Mouse (Mus musculus) E14TG2a.4 (cell line): ENCODE results near the gene Dcxr.
A peak's percentile ranks its signal among the peaks of the same experiment; 100 is the strongest.
"Not testable (repeated sequence)": the region's sequence is repeated elsewhere in the genome, so short reads cannot be mapped to it uniquely, and the experiment has no call there.

Experiments
- H3K27me3 ChIP-seq: 2 replicates; pipeline ENCODE4 v1.6.1; 2014; ENCODE audit warnings: low read length, control low read depth; ENCODE audit not compliant: insufficient read depth
- H3K36me3 ChIP-seq: 2 replicates; pipeline ENCODE4 v1.6.1; 2014; ENCODE audit warnings: low read length, control low read depth; ENCODE audit not compliant: insufficient read depth
- H3K4me1 ChIP-seq: replicated peaks from 2 replicates; pipeline ENCODE4 v1.6.1; 2014; ENCODE audit warnings: low read depth, low read length, control low read depth
- H3K4me3 ChIP-seq: replicated peaks from 2 replicates; pipeline ENCODE4 v1.5.1; 2014; ENCODE audit warnings: mild to moderate bottlenecking, low read length
- H3K9me3 ChIP-seq: 2 replicates; pipeline ENCODE4 v1.6.1; 2014; ENCODE audit warnings: low read length, control low read depth
- CTCF ChIP-seq: conservative IDR thresholded peaks from 2 replicates; pipeline ENCODE4 v1.5.1; 2014; ENCODE audit warnings: low read length
- NANOG ChIP-seq: IDR thresholded peaks from 2 replicates; pipeline ENCODE4 v1.6.1; 2014; ENCODE audit warnings: borderline replicate concordance, low read length, mixed read lengths
- POU5F1 ChIP-seq: IDR thresholded peaks from 2 replicates; pipeline ENCODE4 v1.6.1; 2014; ENCODE audit warnings: low read length, borderline replicate concordance

Gene Dcxr

DNA sequence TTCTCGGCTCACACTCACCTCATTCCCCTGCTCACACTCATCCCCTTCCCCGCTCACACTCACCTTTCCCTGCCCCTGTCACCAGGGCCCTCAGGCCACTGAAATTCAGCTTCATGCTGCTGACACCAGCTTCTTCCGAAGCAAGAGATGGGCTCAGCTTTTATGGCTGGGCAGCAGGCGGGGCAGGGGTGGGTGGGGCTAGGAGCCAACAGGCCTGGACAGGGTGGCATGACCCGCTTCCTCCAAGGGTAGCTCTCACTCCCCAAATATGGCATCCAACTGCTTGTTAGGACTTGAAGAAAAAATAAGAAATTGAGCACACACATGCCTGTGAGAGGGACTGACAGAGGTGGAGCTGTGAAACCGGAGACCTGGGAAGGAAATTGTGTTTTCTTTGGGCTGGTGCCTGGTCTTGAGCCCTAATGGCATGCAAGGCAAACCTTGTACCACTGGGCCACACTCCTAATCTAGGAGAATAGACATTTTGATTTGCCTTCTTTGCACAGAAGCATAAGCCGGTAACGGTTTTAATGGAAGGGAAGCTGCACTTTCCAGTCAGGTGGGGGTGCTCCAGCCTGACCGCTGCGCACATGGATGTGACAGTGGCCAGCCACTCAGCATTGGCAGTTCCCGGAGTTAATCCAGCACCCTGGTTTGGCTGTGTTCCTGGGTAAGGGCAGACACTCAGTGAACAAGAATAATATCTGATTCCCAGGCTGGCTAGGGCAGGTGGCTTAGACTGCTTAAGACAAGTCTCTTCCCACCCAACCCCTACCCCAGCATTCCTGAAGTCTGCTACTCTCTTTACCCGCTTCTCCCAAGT, 5.0 kb upstream of the Dcxr start, which contains the start of gene Cbr2:
Cbr2 (minus strand) TSS at position 257 of the 823 bp plus-strand sequence.
- H3K4me3 ChIP-seq, result no peak within 1 kb of the TSS
- H3K27me3 ChIP-seq, result peaks cover 32% of the 10 kb centered on the region
- peaks cover 58% of the 10 kb centered on the region for H3K4me1 ChIP-seq
- no peaks in the 10 kb centered on the region for H3K36me3 ChIP-seq
- no peak for TF ChIP-seq POU5F1
- TF ChIP-seq NANOG, result no peak
- TF ChIP-seq CTCF, result no peak
- no peaks in the 10 kb centered on the region for H3K9me3 ChIP-seq

DNA sequence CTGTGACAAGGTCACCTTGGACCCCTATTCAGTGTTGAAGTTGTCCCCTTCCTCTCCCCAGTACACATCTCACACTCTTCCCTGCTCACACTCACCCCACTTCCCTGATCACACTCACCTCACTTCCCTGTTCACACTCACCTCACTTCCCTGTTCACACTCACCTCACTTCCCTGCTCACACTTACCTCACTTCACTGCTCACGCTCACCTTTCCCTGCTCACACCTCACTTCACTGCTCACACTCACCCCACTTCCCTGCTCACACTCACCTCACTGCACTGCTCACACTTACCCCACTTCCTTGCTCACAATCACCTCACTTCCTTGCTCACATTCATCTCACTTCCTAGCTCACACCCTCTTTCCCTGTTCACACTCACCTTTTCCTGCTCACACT, 4.3 kb upstream of the Dcxr start:
- 0 out of 2 replicates have a peak, but pooled peaks cover under 1% of the 10 kb centered on the region for H3K36me3 ChIP-seq
- no peak overlapping the region for H3K4me3 ChIP-seq
- peaks cover 33% of the 10 kb centered on the region for H3K27me3 ChIP-seq
- no peak for TF ChIP-seq POU5F1
- TF ChIP-seq CTCF, result no peak
- TF ChIP-seq NANOG, result no peak
- H3K9me3 ChIP-seq, result no peaks in the 10 kb centered on the region
- H3K4me1 ChIP-seq, result peaks cover 52% of the 10 kb centered on the region

DNA sequence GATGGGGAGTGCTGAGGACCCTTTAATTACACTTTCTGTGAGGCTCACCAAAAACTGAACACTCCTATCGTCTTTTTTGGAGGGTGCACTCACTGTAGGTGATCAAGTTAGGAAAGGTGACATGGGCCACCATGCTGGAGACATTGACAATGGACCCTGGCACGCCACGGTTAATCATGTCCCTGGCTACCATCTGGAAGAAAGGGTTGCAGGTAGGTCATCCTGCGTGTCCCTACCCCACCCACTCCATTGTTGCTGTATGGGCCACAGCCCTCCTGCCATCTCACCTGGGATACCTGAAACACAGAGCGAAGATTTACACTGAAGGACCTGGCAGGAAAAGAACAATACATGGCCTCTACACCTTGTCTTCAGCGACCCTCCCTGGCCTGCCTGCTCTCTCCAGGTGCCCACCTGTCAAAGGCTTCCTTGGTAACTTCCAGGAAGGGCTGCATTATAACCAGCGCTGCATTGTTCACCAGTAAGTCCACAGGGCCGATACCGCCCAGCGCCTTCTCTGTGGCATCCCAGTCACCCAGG, 3.3 kb upstream of the Dcxr start:
- no peak for TF ChIP-seq CTCF
- TF ChIP-seq NANOG, result no peak
- TF ChIP-seq POU5F1, result no peak
- H3K27me3 ChIP-seq, result peaks cover 43% of the 10 kb centered on the region
- H3K4me1 ChIP-seq, result peaks cover 60% of the 10 kb centered on the region
- peaks cover 10% of the 10 kb centered on the region for H3K36me3 ChIP-seq
- H3K9me3 ChIP-seq, result no peaks in the 10 kb centered on the region
- H3K4me3 ChIP-seq, result no peak overlapping the region

DNA sequence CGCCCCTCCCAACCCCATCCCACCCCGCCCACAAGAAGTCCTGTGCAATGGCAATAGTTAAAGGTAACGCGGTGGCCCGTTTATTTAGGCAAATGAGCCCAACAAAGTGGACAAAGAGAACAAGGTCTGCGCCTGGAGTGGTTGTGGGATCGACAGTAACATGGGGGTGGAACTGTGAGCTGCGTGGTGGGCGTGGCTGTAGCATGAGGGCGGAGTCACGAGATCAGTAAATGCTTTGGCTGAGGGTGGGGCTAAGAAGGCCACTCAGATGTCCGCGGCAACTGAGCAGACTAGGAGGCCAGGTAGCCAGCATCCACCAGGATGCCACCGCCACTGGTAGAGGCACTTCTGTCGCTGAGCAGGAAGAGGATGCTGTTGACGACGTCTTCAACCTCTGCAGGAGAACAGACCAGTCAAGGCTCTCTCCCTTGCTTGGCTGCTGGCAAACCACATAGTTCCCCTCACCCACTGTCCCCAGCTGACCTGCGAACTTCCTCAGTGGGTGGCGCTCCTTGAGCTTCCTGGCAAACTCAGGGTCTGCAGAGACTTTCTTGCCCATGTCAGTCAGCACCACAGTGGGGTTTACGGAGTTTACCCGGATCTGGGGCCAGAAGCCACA, 2.5 kb upstream of the Dcxr start:
- Histone ChIP-seq H3K36me3 (peaks cover 19% of the 10 kb centered on the region), H3K27me3 (peaks cover 45% of the 10 kb centered on the region), H3K4me1 (peaks cover 60% of the 10 kb centered on the region), H3K4me3 (peak overlapping the region; percentile 64)
- not testable (repeated sequence) for H3K9me3 ChIP-seq

DNA sequence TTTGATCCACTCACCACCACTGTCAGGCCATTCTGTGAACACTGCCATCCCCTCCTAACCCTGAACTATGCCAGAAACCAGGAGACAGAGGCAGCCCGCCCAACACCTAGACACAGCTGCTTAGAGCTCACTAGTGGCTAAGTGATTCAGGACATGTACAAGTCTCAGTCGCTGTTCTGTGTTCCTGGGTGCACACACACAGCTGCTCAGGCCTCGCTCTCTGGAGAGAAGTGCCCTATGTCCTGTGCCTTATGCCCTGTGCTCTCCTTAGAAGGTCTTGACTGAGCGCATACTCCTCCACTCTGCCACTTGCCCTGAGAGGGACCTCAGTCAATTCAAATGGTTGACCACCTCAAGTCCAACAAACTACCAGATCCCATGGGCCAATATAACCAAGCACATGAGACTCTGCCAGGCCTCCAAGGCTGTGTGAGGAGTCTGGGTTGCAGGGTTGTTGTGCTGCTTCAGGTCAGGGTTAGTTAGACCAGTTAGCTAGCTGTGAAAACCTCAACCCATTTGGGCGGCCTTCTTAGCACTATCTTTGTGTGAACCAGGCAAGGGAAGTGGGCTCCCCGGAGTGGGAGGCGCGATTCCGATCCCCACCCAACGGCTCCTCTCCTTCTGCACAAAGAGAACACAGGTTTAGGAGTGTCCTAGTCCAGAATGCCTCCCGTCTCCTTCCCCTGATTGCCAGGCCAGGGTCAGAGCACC, 1.6 kb upstream of the Dcxr start:
- peak overlapping the region; percentile 64 for H3K4me3 ChIP-seq
- H3K9me3 ChIP-seq, result no peaks in the 10 kb centered on the region
- peaks cover 20% of the 10 kb centered on the region for H3K36me3 ChIP-seq
- H3K4me1 ChIP-seq, result peaks cover 62% of the 10 kb centered on the region
- peaks cover 49% of the 10 kb centered on the region for H3K27me3 ChIP-seq
- no peak for TF ChIP-seq CTCF
- TF ChIP-seq POU5F1, result no peak
- no peak for TF ChIP-seq NANOG

DNA sequence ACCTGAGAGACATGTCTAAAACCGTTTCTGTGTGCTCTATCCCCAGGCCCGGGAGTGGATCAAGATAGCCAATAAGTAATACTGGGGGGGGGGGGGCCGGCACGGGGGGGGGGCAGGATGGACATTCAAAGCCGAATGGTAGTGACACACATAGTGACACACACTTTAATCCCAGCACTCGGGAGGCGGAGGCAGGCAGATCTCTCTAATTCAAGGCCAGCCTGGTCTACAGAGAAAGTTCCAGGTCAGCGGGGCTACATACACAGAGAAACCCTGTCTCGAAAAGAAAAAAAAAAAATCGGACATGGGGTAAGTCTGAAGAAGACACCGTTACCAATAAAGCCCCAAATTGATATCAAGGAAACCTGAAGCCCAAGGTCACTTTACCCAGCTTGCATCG, 483 bp upstream of the Dcxr start:
- TF ChIP-seq NANOG (no peak), CTCF (no peak), POU5F1 (no peak)
- H3K9me3 ChIP-seq, result no peaks in the 10 kb centered on the region
- peaks cover 20% of the 10 kb centered on the region for H3K36me3 ChIP-seq
- H3K4me1 ChIP-seq, result peaks cover 57% of the 10 kb centered on the region
- peaks cover 57% of the 10 kb centered on the region for H3K27me3 ChIP-seq
- H3K4me3 ChIP-seq, result no peak overlapping the region

DNA sequence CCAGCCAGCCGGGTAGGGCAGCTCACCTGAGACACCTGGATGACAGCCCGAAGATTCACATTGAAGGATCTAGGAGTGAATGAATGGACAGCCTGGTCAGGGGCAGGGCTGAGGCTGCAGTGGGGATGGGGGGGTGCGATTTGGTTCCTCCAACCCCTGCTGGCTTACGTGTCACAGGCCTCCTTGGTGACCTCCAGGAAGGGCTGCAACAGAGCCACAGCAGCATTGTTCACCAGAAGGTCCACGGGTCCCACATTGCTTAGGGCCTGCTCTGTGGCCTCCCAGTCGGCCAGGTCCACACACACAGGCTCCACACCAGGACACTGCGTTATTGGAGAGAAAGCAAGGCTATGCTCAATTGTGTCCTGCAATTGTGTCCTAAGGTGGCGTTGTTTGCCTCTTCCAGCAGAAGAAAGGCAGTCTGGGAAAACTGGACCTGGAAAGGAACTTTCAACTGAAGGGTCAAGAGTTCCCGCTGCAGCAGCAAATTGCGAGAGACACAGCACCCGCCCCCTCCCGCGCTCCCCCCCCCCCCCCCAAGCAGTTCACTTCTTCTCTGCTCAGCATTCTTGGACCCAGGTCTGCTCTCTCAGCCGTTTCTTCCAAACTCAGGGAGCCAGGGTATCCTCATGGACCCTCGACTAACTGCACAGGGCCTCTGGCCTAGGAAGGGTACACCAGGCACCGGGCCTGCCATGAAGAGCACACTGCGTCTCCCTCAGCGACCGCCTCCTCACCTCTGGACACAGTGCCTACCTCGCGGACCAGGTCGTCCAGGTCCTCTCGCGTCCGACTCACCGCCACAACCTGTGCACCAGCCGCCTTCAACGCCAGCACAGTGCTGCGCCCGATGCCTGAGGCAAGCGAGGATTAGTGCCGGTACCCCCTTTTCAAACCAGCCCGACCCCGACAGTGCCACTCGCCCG, 575 bp downstream of the Dcxr start:
- H3K27me3 ChIP-seq, result peaks cover 64% of the 10 kb centered on the region
- TF ChIP-seq NANOG (no peak), POU5F1 (no peak), CTCF (no peak)
- peaks cover 62% of the 10 kb centered on the region for H3K4me1 ChIP-seq
- peaks cover 20% of the 10 kb centered on the region for H3K36me3 ChIP-seq
- H3K9me3 ChIP-seq, result no peaks in the 10 kb centered on the region
- H3K4me3 ChIP-seq, result peak overlapping the region; percentile 89
